Mouse (Mus musculus) retina, postnatal 7 days (tissue): ENCODE measurements around the gene Kank4.
"Not testable (repeated sequence)": the region's sequence is repeated elsewhere in the genome, so short reads cannot be mapped to it uniquely, and the experiment has no call there.

ENCODE experiments used
- DNase-seq: peaks from one replicate; pipeline ENCODE4 v3.0.0-alpha.2; 2012; ENCODE audit warnings: low read depth, low spot score

The Kank4 gene

DNA sequence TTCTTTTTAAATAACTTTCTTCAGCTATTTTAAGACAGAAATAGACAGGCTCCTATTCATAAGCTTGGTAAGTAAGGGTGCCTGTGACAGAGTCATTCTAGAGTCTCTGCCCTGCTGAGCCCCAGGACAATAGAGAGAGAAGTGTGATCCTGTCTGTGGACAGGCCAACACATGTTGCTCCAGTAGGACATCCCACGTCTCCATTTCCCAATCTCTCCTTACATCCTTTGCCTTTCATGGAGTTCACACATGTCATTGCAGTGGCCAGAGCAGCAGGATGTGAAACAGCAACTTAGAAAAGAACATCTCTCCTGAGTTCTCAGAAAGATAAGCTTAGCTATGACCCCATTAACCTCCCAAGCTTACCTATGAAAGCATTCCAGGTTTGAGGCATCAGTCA lies 14.4 kb upstream of the Kank4 start:
- DNase-seq = no peak

DNA sequence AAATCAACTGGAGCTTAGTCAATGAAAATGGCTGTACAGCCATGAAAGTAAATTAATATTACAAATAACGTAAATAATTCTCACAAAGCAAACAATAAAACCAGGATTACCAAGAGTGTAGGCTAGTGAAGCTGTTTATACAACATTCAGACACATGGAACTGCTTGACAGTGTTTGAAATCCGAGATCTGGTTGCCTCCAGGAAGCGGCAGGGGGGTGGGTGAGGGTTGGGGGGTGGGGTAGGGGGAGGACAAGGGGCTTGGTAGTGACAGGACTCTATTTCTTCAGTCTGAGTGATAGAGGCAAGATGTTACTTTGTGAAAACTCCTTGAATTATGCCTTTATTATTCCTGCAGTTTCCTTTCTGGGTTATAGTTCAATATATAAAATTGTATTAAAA lies 9.4 kb upstream of the Kank4 start:
- no peak for DNase-seq

DNA sequence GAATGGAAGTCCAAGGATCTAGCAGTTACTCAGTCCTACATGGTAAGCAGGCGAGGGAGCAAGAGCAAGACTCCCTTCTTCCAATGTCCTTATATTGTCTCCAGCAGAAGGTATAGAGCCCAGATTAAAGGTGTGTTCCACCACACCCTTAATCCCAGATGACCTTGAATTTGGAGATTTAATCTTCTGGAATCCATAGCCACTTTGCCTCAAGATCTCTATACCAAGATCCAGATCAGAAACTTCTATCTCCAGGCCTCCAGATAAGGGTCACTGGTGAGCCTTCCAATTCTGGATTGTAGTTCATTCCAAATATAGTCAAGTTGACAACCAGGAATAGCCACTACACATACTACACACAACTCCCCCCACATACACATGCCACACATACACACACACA lies 6.4 kb upstream of the Kank4 start, which contains the start of gene I0C0044D17Rik:
Gene I0C0044D17Rik (minus strand): TSS at position 101 of the 400 bp plus-strand sequence.
- DNase-seq = not testable (repeated sequence)

DNA sequence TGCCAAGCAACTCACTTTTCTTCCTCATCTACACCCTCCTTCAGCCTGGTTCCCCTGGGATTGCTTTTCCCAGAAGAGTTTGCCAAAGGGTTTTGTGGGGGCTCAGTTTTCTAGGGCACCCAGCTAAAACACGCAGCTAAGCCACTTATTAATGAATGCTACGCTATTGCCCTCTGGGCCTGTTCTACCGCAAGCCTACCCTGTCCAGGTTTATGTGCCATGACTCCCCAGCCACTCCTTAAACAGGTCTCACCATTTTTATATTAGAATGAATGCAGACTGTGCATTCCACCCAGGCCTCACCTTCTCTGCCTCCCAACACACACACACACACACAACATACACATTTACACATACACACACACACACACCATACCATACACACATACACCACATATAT lies 5.7 kb upstream of the Kank4 start:
- no peak for DNase-seq

DNA sequence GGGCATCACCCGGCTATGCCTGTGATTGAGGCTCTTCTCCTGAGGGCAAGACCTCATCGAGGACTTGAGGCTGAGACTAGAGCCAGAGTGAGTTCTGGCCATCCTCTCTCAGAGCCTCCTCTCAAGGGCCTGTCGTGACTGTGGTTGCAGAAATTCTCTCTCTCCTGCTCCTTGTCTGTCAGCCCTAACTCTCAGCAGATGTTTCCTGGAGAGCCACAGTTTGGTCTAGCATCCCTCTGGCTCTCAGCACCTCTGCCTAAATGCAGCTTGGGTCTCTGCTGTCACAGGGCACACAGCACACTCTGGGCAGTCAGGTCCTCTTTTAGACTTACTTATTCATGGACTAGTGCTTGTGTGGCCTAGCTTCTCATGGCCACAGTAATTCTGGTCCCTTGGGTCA lies 5.1 kb upstream of the Kank4 start:
- no peak for DNase-seq

DNA sequence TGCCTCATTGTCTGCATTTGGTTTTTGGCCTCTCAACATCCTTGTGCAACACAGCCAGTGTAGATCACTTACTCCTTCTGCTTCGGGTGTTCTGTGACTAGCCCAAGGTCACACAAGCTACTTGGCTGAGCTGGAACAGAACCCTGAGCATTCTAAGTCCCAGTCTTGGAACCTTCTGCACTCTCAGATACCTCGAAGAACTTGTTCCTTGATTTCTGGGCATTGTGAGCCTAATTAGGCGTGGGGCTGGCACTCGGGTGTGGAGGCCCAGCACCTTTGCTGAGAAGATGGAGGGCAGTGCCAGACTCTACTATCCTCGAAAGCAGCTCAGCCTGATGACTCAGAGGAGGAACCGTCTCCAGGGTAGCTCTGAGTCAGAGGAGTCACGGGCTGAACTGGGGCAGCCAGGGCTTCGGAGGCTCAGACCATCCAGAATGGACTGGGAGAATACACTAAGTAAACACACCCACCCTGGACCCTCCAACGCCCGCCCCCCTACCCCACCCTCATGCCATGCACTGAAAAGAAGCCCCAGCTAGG lies 1.9 kb upstream of the Kank4 start:
- no peak for DNase-seq

DNA sequence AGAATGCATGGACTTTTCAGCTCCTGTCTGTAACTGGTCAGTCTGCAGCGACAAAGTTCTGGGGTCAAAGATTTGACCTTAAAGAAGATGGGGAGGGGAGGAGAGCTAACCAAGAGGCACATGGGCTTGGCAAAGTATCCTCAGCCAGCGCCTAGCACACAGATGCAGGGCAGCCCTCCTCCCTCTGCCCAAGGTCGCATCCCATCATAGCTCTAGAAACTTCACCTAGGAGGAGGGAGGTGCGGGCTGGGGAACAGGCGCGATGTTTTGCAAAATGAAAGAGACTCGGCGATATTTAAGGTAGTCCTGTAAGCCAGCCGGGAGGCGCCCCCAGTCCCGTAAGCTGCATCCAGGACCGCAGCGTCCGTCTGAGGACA lies 542 bp downstream of the Kank4 start:
- DNase-seq = no peak

DNA sequence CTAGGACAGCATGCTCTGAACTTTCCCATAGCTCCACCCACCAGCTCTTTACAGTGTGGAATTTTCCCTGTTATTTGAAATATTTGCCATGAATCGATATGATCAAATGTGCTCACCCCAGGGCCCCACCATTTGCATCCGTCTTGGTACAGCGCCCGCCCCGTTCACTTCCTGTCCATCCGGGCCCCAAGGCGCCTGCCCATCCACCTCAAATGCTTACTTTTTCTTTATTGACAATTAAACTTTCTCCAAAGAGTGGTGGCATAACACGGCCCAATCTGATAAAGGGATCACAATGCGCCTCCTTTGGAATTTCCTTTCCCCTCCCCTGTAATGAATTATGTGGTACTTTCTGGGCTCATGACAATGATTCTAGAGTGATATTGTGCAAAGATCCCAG lies 11.0 kb downstream of the Kank4 start:
- no peak for DNase-seq

DNA sequence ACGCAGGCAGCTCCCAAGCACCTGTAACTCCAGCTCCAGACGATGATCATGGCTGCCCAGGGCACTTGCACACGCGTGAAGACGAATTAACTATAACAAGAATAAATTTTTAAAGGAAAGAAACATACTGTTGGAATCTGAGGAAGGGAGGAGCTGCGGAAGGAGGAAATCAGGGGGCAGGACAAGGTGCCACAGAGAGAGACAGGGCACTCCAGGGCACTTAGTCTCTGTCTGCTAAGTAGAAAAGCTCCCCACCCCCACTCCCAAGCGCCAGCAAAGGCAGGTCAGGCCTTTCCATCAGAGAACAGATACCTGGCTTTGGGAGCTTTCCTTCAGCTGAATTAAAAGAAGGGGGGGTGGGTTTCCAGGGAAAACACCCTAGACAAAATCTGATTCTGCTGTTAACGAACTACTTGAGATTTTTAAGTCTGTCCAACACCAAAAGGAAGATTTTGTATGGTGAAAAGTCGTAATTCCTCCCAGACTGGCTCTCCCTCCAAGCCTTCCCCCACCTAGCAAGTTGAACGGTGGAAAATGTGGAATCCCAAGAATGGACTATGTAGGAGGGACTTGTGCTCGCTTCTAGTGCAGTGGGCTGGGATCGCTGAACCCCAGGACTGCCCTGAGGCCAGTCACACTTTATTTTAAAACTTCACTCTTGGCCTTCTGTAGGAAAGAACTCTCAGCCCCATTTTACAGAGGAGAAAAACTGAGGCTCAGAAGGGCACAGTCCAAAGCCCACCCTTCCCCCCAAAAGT lies 11.9 kb downstream of the Kank4 start:
- DNase-seq = no peak

DNA sequence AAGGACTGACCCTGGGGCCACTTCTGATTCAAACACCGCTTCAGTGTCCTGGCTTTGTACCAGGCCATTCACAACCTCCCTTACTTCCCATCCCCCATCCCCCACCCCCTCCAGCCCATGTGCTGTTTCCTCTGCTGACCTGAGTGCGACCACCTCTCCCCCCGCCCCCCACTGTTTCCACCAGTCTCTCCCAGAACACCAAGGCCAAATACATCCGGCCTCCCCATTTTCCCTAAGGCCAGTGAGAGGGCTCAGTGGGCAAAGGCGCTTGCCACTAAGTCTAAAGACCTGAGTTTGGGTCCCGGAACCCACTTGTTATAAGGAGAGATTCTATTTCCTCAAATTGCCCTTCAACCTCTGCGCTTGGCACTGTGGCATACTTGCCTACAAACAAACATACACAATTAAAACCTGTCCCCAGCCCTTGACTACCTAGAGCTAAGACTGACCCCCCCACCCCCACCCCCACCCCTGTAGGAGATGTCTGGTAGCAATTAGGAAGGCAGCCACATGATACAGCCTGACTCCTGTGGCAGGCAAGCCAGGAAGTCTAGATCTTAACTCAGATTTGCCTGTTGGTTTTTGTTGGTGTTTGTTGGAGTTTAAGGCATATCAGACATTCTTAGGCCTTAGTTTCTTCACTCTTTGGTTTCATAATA lies 12.7 kb downstream of the Kank4 start:
- DNase-seq = no peak

DNA sequence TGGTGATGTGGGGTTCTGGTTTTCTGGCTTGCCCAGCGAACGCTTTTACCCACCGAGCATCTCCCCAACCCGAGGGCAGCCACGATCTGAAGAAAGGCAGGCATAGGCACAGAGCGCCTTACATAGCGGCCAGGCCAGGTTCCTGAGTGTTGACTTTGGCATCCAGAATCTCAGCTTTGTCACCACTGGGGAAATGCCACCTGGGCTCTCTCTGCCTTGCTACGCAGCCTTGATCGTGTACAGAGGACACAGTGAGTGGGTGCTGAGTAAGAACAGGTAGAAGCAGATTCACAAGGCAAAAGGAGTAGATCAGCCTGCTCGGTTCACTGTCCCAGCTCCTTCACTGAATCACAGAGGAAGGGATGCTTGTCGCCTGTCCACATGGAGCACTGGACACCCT lies 15.6 kb downstream of the Kank4 start:
- DNase-seq = no peak

DNA sequence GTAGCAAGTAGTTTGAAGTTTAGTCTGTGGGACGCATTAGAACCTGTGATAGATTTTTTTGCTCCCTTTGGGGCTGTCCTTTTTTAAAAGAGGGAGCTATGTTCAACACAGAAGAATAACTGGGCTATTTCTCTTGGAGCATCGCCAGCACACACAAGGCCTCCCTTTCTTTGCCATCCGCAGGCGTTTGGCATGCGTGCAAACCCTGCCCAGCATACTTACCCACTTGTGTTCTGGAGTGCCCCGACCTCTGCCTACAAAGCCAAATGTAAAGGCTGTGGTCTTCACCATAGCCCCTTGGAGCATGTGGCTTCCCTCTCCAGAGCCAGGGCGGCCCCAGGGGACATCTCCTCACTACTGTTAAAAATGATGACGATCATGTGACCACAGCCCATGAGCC lies 16.5 kb downstream of the Kank4 start:
- DNase-seq = no peak

DNA sequence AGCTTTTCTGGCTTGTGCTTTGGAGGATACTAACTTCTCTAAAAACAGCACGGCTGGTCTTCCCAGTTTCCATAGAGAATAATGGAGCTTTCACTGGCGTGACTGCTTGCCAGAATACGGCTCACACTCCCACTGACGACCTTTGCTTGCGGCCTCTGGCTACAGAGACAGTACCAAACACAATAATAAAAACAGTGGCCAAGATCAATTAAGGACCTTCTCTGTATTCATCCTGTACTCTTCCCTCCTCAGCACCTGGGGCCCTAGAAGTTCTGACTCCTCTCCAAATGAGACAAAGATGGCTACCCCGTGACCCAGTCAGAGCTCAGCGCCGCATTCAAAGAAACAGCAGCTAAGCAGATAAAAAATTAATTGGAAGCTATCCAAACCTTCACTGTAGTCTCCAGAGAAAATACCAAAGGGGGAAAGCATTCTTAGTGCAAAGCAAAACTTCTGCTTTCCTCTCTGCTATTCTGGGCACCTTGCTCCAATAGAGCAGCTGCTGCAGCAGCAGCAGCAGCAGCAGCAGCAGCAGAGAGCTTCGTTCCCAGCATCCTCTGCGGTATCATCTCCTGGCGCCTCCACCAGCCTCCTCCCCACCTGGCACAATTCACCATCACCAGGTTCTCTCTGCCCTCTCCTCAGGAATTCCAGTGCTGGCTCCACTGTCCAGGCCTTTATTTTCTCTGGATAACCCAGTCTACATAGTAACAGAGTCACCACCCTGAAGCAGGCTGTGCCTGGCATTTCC lies 20.6 kb downstream of the Kank4 start:
- no peak for DNase-seq

DNA sequence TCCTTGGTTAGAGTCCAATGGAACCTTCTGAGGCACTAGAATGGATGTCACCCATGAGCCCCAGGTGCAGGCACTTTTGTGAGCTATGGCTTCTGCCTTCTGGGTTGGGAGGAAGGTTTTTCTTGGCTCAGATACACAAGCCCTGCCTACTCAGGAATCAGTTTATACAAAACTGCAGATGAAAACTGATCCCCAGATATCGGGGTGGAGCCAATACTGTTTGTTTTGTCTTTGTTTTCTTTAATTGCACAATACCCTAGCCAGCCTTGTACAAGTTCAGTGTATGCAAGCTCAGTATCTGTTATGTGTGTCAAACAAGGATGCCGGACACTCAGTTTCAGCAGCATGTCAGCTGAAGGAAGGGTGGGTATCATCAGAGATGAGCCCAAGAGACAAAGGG lies 22.1 kb downstream of the Kank4 start:
- DNase-seq = no peak

DNA sequence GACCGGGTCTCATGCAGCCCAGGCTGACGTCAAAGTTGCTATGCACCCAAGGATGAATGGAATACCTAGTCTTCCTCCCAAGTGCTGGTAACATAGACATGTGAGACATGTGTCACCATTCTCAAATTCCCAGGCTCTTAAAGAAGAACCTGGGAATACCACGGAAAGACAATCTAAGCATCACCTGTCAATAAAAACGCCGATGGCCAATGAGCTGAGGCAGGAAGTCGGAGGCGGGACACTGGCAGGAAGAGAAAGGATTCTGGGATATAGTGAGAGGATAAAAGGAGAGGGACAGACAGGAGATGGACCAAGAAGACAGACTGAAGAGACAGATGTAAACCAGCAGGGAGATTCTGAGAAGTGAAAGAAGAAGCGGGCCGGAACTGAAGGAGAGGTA lies 23.9 kb downstream of the Kank4 start:
- DNase-seq = no peak

DNA sequence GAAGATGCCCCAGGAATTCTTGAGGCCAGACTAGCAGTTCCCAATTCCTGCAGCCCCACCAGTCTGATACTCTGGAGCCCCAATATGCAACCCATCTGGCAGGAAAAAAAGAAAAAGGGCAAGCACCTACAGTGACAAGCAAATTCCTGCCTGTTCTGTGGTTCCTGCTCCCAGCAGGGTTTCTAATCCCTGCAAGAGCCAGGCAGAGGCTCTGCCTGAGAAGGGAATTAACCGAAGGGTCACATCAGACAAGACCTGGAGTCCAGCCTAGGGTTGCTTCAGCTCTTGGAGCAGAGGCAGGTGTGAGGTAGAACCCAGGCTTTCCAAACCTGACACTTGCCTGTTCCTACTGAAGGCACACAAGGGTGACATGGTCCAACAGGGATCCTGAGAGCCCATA lies 26.6 kb downstream of the Kank4 start:
- DNase-seq = no peak

DNA sequence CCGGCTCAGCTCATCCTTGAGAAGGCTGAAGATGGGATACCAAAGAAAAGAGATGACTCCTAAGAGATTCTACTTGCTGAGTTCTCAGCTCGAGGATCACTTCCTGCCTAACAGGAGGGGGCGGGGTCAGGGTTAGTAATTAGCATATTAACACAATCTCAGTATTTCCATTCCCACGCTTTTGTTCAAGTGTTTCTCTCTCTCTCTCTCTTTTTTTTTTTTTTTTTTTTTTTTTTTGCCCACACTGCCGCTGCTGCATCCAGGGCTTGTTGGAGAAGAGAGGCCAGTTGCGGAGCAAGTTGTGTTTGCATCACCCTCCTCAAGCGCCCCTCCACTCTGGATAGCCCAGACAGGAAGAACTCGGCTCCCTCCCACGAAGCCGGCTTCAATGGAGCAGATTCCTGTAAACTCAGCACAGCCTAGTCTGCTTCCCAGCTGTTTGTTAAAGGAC lies 27.5 kb downstream of the Kank4 start:
- no peak for DNase-seq

DNA sequence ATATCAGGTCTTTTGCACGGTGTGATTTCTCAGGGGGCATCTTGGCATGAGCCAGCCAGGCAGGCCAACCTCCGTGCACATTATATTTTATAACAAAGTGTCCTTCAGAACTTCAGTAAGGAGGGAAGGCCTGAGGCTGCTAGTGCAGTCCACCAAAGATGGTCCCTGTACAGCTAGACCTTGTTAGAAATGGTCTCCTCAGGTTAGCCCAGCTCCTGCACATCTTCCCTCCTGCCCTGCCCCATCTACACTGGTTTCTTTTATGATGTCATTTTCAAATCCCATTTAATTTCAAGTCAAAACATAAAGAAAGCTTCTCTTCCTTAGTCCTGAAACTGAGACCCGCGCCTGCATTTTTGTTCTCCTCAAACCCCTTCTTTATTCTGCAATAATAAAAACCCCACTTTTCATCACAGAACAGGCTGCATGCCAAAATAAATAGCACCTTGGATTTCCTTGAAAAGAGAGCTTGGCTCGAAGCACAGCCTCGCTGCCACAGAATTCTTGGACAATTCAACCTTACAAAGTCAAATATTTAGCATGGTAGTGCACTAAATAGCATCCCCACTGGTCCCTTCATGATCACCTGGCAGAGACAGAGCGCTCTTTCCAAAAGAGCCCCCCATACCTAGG lies 28.1 kb downstream of the Kank4 start:
- DNase-seq = no peak

DNA sequence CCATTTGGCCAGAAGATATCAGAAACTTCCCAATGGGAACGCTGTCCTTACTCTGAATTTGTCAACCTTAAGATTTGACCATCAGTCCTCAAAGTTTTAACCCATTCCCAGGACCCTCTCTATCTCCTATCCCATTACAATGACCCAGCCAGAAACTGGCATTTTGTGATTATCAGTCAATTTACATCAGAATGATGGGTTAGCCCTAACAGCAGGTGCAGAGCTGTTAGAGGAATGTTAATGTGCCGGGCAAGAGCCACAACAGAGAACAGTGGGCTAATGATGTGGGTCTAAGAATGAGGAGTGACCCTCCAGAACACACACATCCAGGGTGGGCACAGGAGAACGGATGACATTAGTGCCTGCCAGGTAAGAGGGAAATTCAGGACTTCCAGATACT lies 31.1 kb downstream of the Kank4 start:
- no peak for DNase-seq

DNA sequence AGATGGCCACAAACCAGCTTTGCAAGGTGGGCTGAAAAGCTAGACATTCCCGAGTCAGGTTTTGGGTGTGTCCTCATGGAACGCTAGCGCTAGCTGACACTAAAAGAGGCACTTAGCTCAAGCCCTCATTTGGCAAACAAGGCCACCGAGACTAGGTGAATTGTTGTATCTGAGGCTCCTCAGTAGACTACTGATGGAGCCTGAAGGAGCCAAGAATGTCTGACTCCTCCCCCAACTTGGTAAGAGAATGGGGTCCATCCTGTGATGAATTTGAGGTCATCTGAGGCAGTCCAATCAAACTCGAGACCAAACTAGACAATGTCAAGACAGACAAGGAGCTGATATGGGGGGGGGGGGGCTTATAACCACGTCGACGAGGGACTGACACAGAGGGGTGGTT lies 31.5 kb downstream of the Kank4 start:
- DNase-seq = no peak

DNA sequence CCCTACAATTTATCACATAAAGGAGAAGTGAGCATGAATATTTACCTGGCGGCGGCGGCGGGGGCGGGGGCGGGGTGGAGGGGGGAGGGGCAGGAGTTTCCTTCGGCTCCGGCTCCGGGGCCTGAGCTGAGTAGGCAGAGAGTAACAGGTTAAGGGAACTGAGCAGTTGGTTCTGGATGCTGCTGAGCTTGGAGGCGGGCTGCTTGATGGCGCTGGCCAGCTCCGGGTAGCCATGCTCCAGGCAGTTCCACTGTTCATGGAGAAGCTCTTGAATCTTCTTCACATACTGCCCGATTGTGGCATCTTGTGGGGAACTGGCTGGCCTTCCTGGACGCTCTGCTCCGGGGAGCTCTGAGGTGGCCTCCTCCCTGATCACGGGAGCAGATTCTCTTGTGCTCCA lies 39.1 kb downstream of the Kank4 start:
- DNase-seq = no peak

DNA sequence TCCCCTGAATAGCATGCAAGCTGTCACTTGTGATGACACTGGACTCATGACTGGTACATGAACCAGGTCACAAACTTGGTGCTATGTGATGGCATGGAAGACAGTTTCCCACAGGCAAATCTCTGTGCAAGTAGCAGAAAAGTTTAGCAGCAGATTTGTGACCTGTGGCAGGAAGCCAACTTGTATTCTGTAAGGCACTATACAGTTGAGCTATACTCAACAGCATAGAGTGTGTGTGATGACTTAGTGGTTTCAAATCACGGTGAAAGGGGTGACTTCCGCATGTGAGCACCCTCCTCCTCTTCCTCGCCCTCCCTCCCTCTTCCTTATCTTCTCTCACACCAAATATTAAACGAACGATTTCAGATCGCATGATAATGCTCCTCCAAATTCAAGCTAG lies 39.9 kb downstream of the Kank4 start:
- no peak for DNase-seq
